Mouse (Mus musculus) bone marrow, adult 2 months (tissue): ENCODE data around the gene Hscb.

Source experiments
- CTCF ChIP-seq: fragments of 200-500 bp; IDR thresholded peaks from 2 replicates; pipeline ENCODE4 v1.5.1; 2011; ENCODE audit warnings: low read length, control low read depth; ENCODE audit not compliant: control insufficient read depth, insufficient read depth
- POLR2A ChIP-seq: fragments of 200-500 bp; IDR thresholded peaks from 2 replicates; pipeline ENCODE4 v1.6.1; 2011; ENCODE audit warnings: low read depth, mild to moderate bottlenecking, control low read depth, low read length, borderline replicate concordance; ENCODE audit not compliant: control insufficient read depth

DNA sequence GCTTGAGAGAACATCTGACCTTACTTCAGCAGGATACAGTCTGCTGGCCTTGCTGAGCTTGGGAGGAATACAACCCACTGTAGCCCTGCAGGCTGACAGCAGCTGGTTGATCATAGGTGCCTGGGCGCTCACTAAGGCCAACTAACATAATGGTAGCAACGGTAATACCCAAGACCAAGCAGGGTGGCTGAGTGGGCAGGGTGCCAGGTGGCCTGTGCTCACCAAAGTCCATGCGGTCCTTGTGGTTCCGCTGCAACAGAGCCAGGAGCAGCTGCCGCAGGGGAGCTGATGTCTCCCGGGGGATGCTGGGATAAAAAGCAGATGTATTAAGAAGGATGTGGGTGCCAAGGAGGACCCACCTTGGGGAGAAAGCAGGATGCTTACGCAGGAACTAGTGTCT, 45.2 kb downstream of the Hscb start:
- TF ChIP-seq CTCF (no peak), POLR2A (no peak)
